Mouse (Mus musculus) CH12.LX (cell line): ENCODE results near the gene Nmral1. TPM values are rescaled to one million over a fixed set of nuclear protein-coding genes. Genes with fewer than 3 reads are reported as not detected.

Experiments
- DNase-seq: peaks from one replicate; pipeline ENCODE4 v3.0.0-alpha.2; 2013; ENCODE audit errors: extremely low read depth
- H3K27ac ChIP-seq: 2 replicates; pipeline ENCODE4 v1.5.1; 2012; ENCODE audit warnings: low read depth, mild to moderate bottlenecking, control low read depth, moderate library complexity; ENCODE audit not compliant: insufficient read depth
- H3K27me3 ChIP-seq: replicated peaks from 2 replicates; pipeline ENCODE3; 2012; ENCODE audit warnings: inconsistent platforms
- H3K36me3 ChIP-seq, 2 experiments: replicated peaks in 1 of 2; 2 replicates each; pipeline versions ENCODE3 to v1.6.1; 2012; ENCODE audit warnings: inconsistent platforms in 1 of 2, low read length in 1 of 2, mild to moderate bottlenecking in 1 of 2, mixed read lengths in 1 of 2, moderate library complexity in 1 of 2; ENCODE audit not compliant: control insufficient read depth in 1 of 2, insufficient read depth in 1 of 2
- H3K4me1 ChIP-seq, 2 experiments: 2 replicates each; pipeline ENCODE4 v1.6.1; 2012; ENCODE audit warnings: inconsistent platforms in 1 of 2, moderate library complexity in 1 of 2; ENCODE audit not compliant: insufficient read depth in 2 of 2, control insufficient read depth in 1 of 2
- H3K4me2 ChIP-seq: 2 replicates; pipeline ENCODE4 v1.6.1; 2012; ENCODE audit warnings: low read depth, mild to moderate bottlenecking, control low read depth; ENCODE audit not compliant: poor library complexity, insufficient read depth, severe bottlenecking
- H3K4me3 ChIP-seq, 3 experiments: fragments of 150-350 bp in 1 of 3; sonication (generic) in 1 of 3; replicated peaks in 1 of 3; 2 replicates each; pipeline versions ENCODE3 to v1.5.1; 2011 to 2012; ENCODE audit warnings: low read depth in 2 of 3, low read length in 2 of 3, mild to moderate bottlenecking in 2 of 3, moderate library complexity in 2 of 3, control low read depth in 1 of 3, improper control_type of control experiment in 1 of 3, inconsistent platforms in 1 of 3, mixed read lengths in 1 of 3; ENCODE audit not compliant: poor library complexity in 1 of 3
- H3K79me2 ChIP-seq: replicated peaks from 2 replicates; pipeline ENCODE4 v1.6.1; 2012; ENCODE audit warnings: mild to moderate bottlenecking, moderate library complexity; ENCODE audit not compliant: control insufficient read depth, poor library complexity, insufficient read depth, severe bottlenecking; ENCODE audit errors: extremely low read depth
- H3K9ac ChIP-seq: 2 replicates; pipeline ENCODE4 v1.6.1; 2012; ENCODE audit warnings: low read depth, mild to moderate bottlenecking, control low read depth, moderate library complexity; ENCODE audit not compliant: insufficient read depth
- H3K9me3 ChIP-seq: replicated peaks from 2 replicates; pipeline ENCODE3; 2012; ENCODE audit warnings: low read length, inconsistent platforms, mixed read lengths
- BHLHE40 ChIP-seq: IDR thresholded peaks from 2 replicates; pipeline ENCODE4 v1.6.1; 2011; ENCODE audit warnings: mild to moderate bottlenecking, low read depth, low read length, improper control_type of control experiment
- EP300 ChIP-seq: IDR thresholded peaks from 2 replicates; pipeline ENCODE4 v1.6.1; 2011; ENCODE audit warnings: low read length, improper control_type of control experiment
- HCFC1 ChIP-seq: IDR thresholded peaks from 2 replicates; pipeline ENCODE4 v1.6.1; 2012; ENCODE audit warnings: low read depth, mild to moderate bottlenecking, inconsistent platforms, low read length, improper control_type of control experiment
- JUN ChIP-seq: IDR thresholded peaks from 2 replicates; pipeline ENCODE4 v1.6.1; 2011; ENCODE audit warnings: low read depth, mild to moderate bottlenecking, low read length, improper control_type of control experiment, moderate library complexity; ENCODE audit not compliant: insufficient read depth
- JUND ChIP-seq: conservative IDR thresholded peaks from 2 replicates; pipeline ENCODE4 v1.6.1; 2011; ENCODE audit warnings: low read depth, low read length, improper control_type of control experiment
- KAT2A ChIP-seq: IDR thresholded peaks from 2 replicates; pipeline ENCODE4 v1.6.1; 2012; ENCODE audit warnings: low read length, improper control_type of control experiment, inconsistent platforms; ENCODE audit not compliant: insufficient replicate concordance
- MAFK ChIP-seq: IDR thresholded peaks from 2 replicates; pipeline ENCODE4 v1.6.1; 2011; ENCODE audit warnings: low read length, improper control_type of control experiment; ENCODE audit not compliant: insufficient replicate concordance
- MYC ChIP-seq: IDR thresholded peaks from 2 replicates; pipeline ENCODE4 v1.6.1; 2011; ENCODE audit warnings: low read depth, mild to moderate bottlenecking, improper control_type of control experiment, low read length
- NRF1 ChIP-seq: IDR thresholded peaks from 2 replicates; pipeline ENCODE4 v1.6.1; 2014; ENCODE audit warnings: low read depth, mild to moderate bottlenecking, inconsistent platforms, low read length, improper control_type of control experiment, moderate library complexity
- RCOR1 ChIP-seq: conservative IDR thresholded peaks from 2 replicates; pipeline ENCODE4 v1.6.1; 2012; ENCODE audit warnings: low read depth, mild to moderate bottlenecking, inconsistent platforms, low read length, improper control_type of control experiment
- USF2 ChIP-seq: conservative IDR thresholded peaks from 2 replicates; pipeline ENCODE4 v1.6.1; 2011; ENCODE audit warnings: low read depth, low read length, improper control_type of control experiment
- ZC3H11A ChIP-seq: IDR thresholded peaks from 2 replicates; pipeline ENCODE4 v1.6.1; 2012; ENCODE audit warnings: low read depth, mild to moderate bottlenecking, inconsistent platforms, low read length, improper control_type of control experiment
- ZNF384 ChIP-seq: IDR thresholded peaks from 2 replicates; pipeline ENCODE4 v1.6.1; 2012; ENCODE audit warnings: low read depth, low read length, improper control_type of control experiment, inconsistent platforms
- dilution Hi-C: fragments of 300-500 bp; cut with MboI; formaldehyde crosslinking; loops from 2 replicates; pipeline ENCODE4 v1.14.3; 2020; ENCODE audit warnings: low sequenced_read_pairs; ENCODE audit not compliant: extremely low pct_unique_long_range_greater_than_20kb, extremely low pct_ligation_motif_present
- in situ Hi-C: fragments of 300-500 bp; cut with MboI; formaldehyde crosslinking; loops from 3 replicates; pipeline ENCODE4 v1.14.3; 2019; ENCODE audit warnings: low sequenced_read_pairs, low pct_ligation_motif_present, low pct_unique_long_range_greater_than_20kb, mixed read lengths
- polyA plus RNA-seq: library from polyadenylated mRNA; unstranded; fragments of >175 nt; gene quantifications from 2 replicates; pipeline ENCODE4 v1.2.1, GENCODE M21; 2012; ENCODE audit warnings: low read depth; ENCODE audit not compliant: insufficient read length
- total RNA-seq, 2 experiments: library from RNA; depleted of rRNA; stranded (reverse); fragments of 300-350 nt in 1 of 2; fragments of >200 nt in 1 of 2; gene quantifications; 2 replicates each; pipeline ENCODE4 v1.2.3; 2012 to 2014

Gene Nmral1
- total and polyA plus RNA-seq, 3 experiments: 2.4 to 20.0 (median 3.2) TPM

DNA sequence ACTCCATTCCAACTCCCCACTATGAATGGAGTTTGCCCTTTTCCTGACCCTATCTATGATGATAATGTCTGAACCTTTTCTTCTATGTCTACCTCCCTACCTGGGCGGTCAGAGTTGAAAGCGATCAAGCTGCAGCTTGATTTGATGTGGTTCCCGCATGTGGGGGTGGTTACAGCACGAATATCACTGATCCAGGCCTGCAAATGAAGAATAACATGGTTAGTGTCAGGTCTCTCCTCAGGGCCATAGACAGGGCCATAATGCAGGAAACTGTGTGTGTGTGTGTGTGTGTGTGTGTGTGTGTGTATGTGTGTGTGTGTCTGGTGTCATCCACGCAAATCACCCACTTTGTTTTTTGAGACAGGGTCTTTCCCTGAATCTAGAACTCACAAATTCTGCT, 42.3 kb downstream of the Nmral1 start:
- Histone ChIP-seq H3K27me3 (no peaks in the 10 kb centered on the region), H3K27ac (no peak overlapping the region), H3K4me3 (no peak overlapping the region), H3K79me2 (peaks cover 6% of the 10 kb centered on the region), H3K9me3 (no peaks in the 10 kb centered on the region), H3K4me2 (no peak overlapping the region), H3K36me3 (peaks cover 35 to 53% of the 10 kb centered on the region in 2 experiments), H3K4me1 (peaks cover 8 to 66% of the 10 kb centered on the region in 2 experiments), H3K9ac (no peak overlapping the region)
- no peak for DNase-seq
- no peak for TF ChIP-seq JUN
- TF ChIP-seq EP300: no peak
- no peak for TF ChIP-seq ZC3H11A
- no peak for TF ChIP-seq ZNF384
- TF ChIP-seq JUND: no peak
- TF ChIP-seq KAT2A: no peak
- TF ChIP-seq MYC: no peak
- TF ChIP-seq NRF1: no peak
- dilution Hi-C loops: no loop called here
- in situ Hi-C loops: loop anchor here (5.0 kb wide), 1 partner anchor 120 kb away; the partner anchor contains the start of gene Tfap4

DNA sequence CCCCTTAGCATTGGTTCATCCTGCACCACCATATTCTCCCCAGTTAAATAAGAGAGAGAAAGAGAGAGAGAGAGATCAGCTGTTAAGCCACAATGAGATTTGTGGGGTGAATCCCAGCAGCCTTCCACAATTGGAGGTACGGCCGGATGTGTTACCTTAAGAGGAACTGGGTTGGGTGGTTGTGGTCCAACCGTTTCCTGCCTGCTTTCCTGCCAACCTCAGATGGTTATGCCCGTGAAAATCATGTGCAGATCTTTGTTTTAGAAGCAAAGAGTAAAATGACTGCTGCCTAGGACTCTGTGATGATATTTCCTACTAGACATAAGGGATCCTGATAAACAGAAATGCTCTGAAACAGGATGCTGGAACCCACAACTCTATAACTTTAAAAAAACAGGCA, 45.1 kb downstream of the Nmral1 start:
- Histone ChIP-seq H3K79me2 (peaks cover 6% of the 10 kb centered on the region), H3K4me2 (no peak overlapping the region), H3K9ac (no peak overlapping the region), H3K4me3 (no peak overlapping the region), H3K27ac (no peak overlapping the region), H3K4me1 (peaks cover 4 to 48% of the 10 kb centered on the region in 2 experiments; a peak in 3 of 4 replicates), H3K36me3 (peaks cover 50 to 73% of the 10 kb centered on the region in 2 experiments), H3K27me3 (no peaks in the 10 kb centered on the region), H3K9me3 (no peaks in the 10 kb centered on the region)
- dilution Hi-C loops: no loop called here
- TF ChIP-seq USF2: no peak
- 0 out of 2 replicates have a peak, but pooled peaks have one; percentile 9 for TF ChIP-seq MAFK
- TF ChIP-seq BHLHE40: peak; percentile 57
- TF ChIP-seq RCOR1: no peak
- in situ Hi-C loops: loop anchor here (5.0 kb wide), 1 partner anchor 42 kb away; no protein-coding TSS in a partner anchor
- no peak for DNase-seq

- in situ Hi-C loops (loop anchor here (5.0 kb wide), 1 partner anchor 38 kb away; no protein-coding TSS in a partner anchor), dilution Hi-C loops (no loop called here)
- Histone ChIP-seq H3K27me3 (no peaks in the 10 kb centered on the region), H3K79me2 (no peaks in the 10 kb centered on the region), H3K9ac (no peak overlapping the region), H3K4me3 (no peak overlapping the region), H3K4me1 (peaks cover 0 to 27% of the 10 kb centered on the region in 2 experiments; a peak in 2 of 4 replicates), H3K9me3 (no peaks in the 10 kb centered on the region), H3K4me2 (no peak overlapping the region), H3K27ac (no peak overlapping the region), H3K36me3 (peaks cover 70 to 89% of the 10 kb centered on the region in 2 experiments)
- no peak for DNase-seq
- no peak for TF ChIP-seq MYC
- TF ChIP-seq HCFC1: no peak
These were observed 48.8 kb downstream of the Nmral1 start for GRCm38 (mm10) chr16:4670317-4670716.
